Mouse (Mus musculus): ENCODE data around the gene Dtx2. TPM values are rescaled to one million over a fixed set of nuclear protein-coding genes. Genes with fewer than 3 reads are reported as not detected.
A peak's percentile ranks its signal among the peaks of the same experiment; 100 is the strongest.

Gene Dtx2
- polyA plus RNA-seq (2015; fragmentation: Nextera tagmentation; extraction: Ambion mirVana): 13.5 and 16.2 TPM in 2 replicates

DNA sequence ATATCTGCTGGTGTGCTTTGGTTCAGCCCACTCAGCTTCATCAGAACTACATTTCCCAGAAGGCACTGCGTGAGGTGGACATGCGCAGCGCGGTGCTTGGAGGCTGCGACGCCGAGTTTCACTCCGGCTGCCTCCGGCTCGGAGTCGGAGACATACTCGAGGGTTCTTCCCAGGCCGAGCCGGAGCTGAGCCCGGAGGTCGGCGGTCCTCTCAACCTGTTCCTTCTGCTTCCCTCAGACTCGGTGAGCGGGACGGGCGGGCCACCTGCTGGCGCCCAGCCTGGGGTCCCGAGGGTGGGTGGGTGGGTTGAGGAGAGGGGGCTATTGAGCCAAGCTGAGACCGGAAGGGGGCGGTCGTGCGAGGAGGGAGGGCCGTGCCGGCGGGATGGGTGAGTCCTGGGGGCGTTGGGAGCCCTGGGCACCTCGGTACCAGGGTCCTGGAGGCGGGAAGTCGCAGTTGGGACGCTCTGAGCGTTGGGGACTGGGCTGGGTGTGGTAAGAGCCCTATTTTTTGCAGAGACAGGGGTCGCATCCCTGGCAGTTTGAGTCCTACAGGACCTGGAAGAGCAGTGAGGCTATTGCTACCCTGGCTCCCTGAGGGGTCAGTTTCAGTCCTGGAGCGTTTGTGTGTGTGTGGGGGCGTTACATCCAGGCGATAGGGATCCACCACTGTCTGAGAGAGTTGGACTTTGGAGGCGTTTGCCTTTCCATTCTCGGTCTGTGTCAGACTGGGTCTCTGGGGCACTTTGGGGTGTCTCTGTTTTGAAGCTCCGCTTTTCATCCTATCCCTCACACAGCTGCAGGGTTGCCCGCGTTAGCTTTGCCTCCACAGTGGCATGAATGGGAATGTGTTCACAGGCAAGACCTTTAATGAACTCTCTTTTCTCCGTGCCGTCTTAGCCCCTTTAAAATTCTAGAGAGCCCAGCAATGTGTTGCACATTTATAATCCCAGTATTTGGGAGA is at the start of gene Dtx2:
TSS of gene Dtx2 (plus strand) at position 76 of the 963 bp plus-strand sequence.
- WGBS: 1% methylated on average over 45 of the region's 47 CpGs
- peak within 1 kb of the TSS; percentile 81 for H3K27ac ChIP-seq (replicated peaks)
- ATAC-seq (ENCODE audit: low FRiP score, low TSS enrichment) (peak; percentile 96), DNase-seq (ENCODE audit: low spot score) (peak; percentile 90)
- H3K9ac ChIP-seq (ENCODE audit: low read length): peak within 1 kb of the TSS; percentile 80
- H3K9me3 ChIP-seq (ENCODE audit: control insufficient read depth, low read length): no peaks in the 10 kb centered on the region
- H3K36me3 ChIP-seq (ENCODE audit: control insufficient read depth, insufficient read depth, low read length): peaks cover 4% of the 10 kb centered on the region; the same call in 1 of the 2 replicates
- H3K27me3 ChIP-seq (ENCODE audit: control insufficient read depth, insufficient read depth, low read length): no peaks in the 10 kb centered on the region
- no peak for TF ChIP-seq EP300 (optimal IDR thresholded peaks at IDR 0.05)
- peak; percentile 41; the same call in 1 of the 2 replicates for TF ChIP-seq CTCF (IDR thresholded peaks at IDR 0.05; ENCODE audit: low read depth)
- peak within 1 kb of the TSS; percentile 76 for H3K4me2 ChIP-seq (replicated peaks; ENCODE audit: low read depth)
- H3K4me3 ChIP-seq (ENCODE audit: low read depth, low read length): peak within 1 kb of the TSS; percentile 74
- H3K4me1 ChIP-seq (replicated peaks; ENCODE audit: control insufficient read depth, insufficient read depth): no peaks in the 10 kb centered on the region

DNA sequence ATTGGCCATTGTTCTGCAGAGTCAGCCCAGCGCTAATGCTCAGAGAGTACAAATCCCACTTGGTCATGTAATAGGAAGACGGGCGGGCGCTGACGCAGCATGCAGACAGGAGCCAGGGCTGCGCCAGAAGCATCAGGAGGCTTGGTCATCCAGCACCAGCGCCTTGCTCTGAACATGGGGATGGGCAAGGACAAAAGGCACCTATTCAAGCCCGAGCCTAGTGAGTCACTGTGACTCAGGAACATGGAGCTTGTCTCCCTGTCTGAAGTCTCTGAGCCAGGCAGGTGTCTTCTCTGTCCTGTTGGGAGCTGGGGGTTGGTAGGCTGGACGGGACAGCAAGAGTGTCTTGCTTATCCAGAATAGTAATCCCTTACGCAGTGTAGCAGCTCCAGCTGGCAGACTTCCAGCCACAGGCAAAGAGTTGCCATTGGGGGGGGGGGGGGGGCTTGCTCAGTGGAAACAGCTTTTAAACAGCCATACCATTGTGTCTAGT is 48.6 kb upstream of the Dtx2 start:
- peak; percentile 69 for ATAC-seq (ENCODE audit: low FRiP score, low TSS enrichment)
- H3K4me1 ChIP-seq (replicated peaks; ENCODE audit: control insufficient read depth, insufficient read depth): no peaks in the 10 kb centered on the region
- H3K27me3 ChIP-seq (ENCODE audit: control insufficient read depth, insufficient read depth, low read length): no peaks in the 10 kb centered on the region
- 42% methylated on average over 10 of the region's 10 CpGs for WGBS
- TF ChIP-seq EP300 (optimal IDR thresholded peaks at IDR 0.05) (no peak), CTCF (IDR thresholded peaks at IDR 0.05; ENCODE audit: low read depth) (no peak)
- DNase-seq (ENCODE audit: low spot score): no peak
- H3K4me3 ChIP-seq (ENCODE audit: low read depth, low read length): no peak overlapping the region
- no peaks in the 10 kb centered on the region for H3K9me3 ChIP-seq (ENCODE audit: control insufficient read depth, low read length)
- H3K9ac ChIP-seq (ENCODE audit: low read length): no peak overlapping the region
- no peaks in the 10 kb centered on the region for H3K36me3 ChIP-seq (ENCODE audit: control insufficient read depth, insufficient read depth, low read length)
- H3K27ac ChIP-seq (replicated peaks): peak overlapping the region; percentile 40
- 0 out of 2 replicates have a peak overlapping the region, but pooled peaks have one; percentile 5 for H3K4me2 ChIP-seq (replicated peaks; ENCODE audit: low read depth)

GRCm38 (mm10) chr5:135946621-135947020 is 48.0 kb upstream of the Dtx2 start:
- no peak overlapping the region for H3K4me3 ChIP-seq (ENCODE audit: low read depth, low read length)
- no peak for ATAC-seq (ENCODE audit: low FRiP score, low TSS enrichment)
- 67% methylated on average over 5 of the region's 5 CpGs for whole genome bisulfite sequencing
- no peak for DNase-seq (ENCODE audit: low spot score)
- H3K27ac ChIP-seq (replicated peaks): no peak overlapping the region; the same call in 1 of the 2 replicates
- H3K9ac ChIP-seq (ENCODE audit: low read length): no peak overlapping the region
- H3K4me1 ChIP-seq (replicated peaks; ENCODE audit: control insufficient read depth, insufficient read depth): no peaks in the 10 kb centered on the region
- H3K36me3 ChIP-seq (ENCODE audit: control insufficient read depth, insufficient read depth, low read length): no peaks in the 10 kb centered on the region
- H3K4me2 ChIP-seq (replicated peaks; ENCODE audit: low read depth): no peak overlapping the region
- TF ChIP-seq EP300 (optimal IDR thresholded peaks at IDR 0.05) (no peak), CTCF (IDR thresholded peaks at IDR 0.05; ENCODE audit: low read depth) (no peak)
- H3K27me3 ChIP-seq (ENCODE audit: control insufficient read depth, insufficient read depth, low read length): no peaks in the 10 kb centered on the region
- H3K9me3 ChIP-seq (ENCODE audit: control insufficient read depth, low read length): no peaks in the 10 kb centered on the region

DNA sequence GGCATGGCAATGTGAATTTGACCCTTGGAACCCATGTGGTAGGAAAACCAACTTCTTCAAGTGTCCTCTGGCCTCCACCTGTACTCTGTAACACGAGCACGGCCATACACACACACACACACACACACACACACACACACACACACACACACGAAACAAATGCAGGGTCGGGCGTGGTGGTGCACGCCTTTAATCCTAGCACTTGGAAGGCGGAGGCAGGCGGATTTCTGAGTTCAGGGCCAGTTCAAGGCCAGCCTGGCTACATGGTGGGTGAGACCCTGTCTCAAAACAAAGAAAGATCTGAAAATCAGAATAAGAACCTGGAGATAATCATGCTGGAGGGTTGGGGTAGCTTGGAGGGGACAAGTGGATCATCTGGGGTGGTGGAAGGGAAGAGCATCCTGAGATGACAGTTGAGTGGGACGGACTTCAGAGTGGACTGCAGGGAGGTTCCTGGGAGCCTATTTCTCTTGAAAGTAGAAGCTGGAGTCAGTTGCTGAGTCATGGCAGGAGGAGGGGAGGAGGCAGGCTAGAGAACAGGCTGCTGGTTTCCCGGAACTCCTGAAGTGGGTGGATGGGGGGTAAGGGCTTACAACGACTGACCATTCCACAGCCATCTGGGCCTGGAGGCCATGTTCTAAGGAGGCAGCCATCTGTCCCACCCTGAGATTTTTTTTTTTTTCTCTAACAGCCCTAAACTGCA is 43.7 kb upstream of the Dtx2 start:
- H3K27ac ChIP-seq (replicated peaks): no peak overlapping the region
- no peaks in the 10 kb centered on the region for H3K9me3 ChIP-seq (ENCODE audit: control insufficient read depth, low read length)
- H3K4me1 ChIP-seq (replicated peaks; ENCODE audit: control insufficient read depth, insufficient read depth): no peaks in the 10 kb centered on the region
- WGBS: 67% methylated on average over 11 of the region's 11 CpGs
- H3K4me3 ChIP-seq (ENCODE audit: low read depth, low read length): no peak overlapping the region
- no peak overlapping the region for H3K9ac ChIP-seq (ENCODE audit: low read length)
- no peak for TF ChIP-seq EP300 (optimal IDR thresholded peaks at IDR 0.05)
- TF ChIP-seq CTCF (IDR thresholded peaks at IDR 0.05; ENCODE audit: low read depth): no peak
- H3K4me2 ChIP-seq (replicated peaks; ENCODE audit: low read depth): no peak overlapping the region
- DNase-seq (ENCODE audit: low spot score): peak; percentile 56
- H3K36me3 ChIP-seq (ENCODE audit: control insufficient read depth, insufficient read depth, low read length): no peaks in the 10 kb centered on the region
- no peaks in the 10 kb centered on the region for H3K27me3 ChIP-seq (ENCODE audit: control insufficient read depth, insufficient read depth, low read length)
- peak; percentile 63 for ATAC-seq (ENCODE audit: low FRiP score, low TSS enrichment)

DNA sequence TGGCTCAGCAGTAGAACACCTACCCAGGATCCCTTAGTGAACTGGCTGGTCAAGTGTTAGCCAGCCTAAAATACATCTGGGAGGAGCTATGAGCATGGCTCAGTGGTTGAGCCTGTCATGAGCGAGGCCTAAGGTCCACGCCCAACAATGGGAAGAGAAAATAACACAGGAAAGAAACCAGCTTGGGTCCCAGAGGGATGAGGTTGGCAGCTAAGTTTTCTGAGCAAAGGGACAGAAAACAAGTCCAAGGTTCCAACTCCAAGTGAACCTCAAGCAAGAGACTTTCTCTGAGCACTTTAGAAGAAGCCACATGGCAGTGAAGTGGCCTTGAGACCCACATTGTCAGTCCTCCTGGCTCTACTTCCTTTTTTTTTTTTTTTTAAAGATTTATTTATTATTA is 42.9 kb upstream of the Dtx2 start:
- H3K4me1 ChIP-seq (replicated peaks; ENCODE audit: control insufficient read depth, insufficient read depth): no peaks in the 10 kb centered on the region
- H3K4me3 ChIP-seq (ENCODE audit: low read depth, low read length): no peak overlapping the region
- no peaks in the 10 kb centered on the region for H3K9me3 ChIP-seq (ENCODE audit: control insufficient read depth, low read length)
- TF ChIP-seq EP300 (optimal IDR thresholded peaks at IDR 0.05): no peak
- TF ChIP-seq CTCF (IDR thresholded peaks at IDR 0.05; ENCODE audit: low read depth): no peak
- H3K27me3 ChIP-seq (ENCODE audit: control insufficient read depth, insufficient read depth, low read length): no peaks in the 10 kb centered on the region
- H3K27ac ChIP-seq (replicated peaks): no peak overlapping the region
- ATAC-seq (ENCODE audit: low FRiP score, low TSS enrichment) (peak; percentile 48; the same call in 1 of the 2 replicates), DNase-seq (ENCODE audit: low spot score) (no peak)
- no peak overlapping the region for H3K4me2 ChIP-seq (replicated peaks; ENCODE audit: low read depth)
- H3K9ac ChIP-seq (ENCODE audit: low read length): no peak overlapping the region
- WGBS: 84% methylated on average over 2 of the region's 2 CpGs
- H3K36me3 ChIP-seq (ENCODE audit: control insufficient read depth, insufficient read depth, low read length): no peaks in the 10 kb centered on the region

Data from stomach, postnatal 0 days (tissue).